In the genomic region with DNA sequence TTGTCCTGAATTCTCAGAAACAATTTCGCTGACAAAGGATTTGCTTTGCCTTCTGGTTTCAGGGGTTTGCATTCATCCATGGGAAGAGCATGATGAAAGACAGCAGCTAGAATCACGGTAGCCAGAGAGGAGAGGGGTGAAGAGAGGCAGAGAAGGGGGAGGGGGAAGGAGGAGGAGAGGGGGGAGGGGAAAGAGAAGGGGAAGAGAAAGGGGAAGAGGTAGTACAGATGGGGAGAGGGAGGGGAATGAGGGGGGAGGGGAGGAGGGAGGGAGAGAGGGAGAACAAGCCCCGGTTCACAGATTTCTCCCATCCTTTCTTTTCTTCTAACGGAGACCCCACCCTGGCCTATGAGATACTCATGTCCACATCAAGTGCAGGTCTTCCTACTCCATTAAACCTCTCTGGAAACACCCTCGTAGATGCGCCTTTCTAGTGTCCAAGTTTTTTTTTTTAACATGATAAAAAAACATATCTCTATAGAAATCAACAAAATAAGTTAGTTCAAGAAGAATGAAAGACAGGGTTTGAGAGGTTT, we compare ENCODE assay signal across 12 mouse cellular contexts.
DNase-seq lines count a peak whose midpoint lies in the region; ATAC-seq and TF ChIP-seq lines count a peak whose summit lies in the region.
"Had no signal": no experiment of that assay in that cellular context is flagged by ENCODE, and none has a peak within 500 bp of the region (broad histone marks: within the 10 kb centered on the region; RNA-seq: fewer than 3 reads in every experiment).

No protein-coding gene starts in this region.

- peak overlapping the region; percentile 71; the same call in 1 of the 2 replicates for H3K27ac ChIP-seq in stomach, embryonic 14.5 days (ENCODE audit: low read length)
- H3K27ac ChIP-seq in stomach, postnatal 0 days (replicated peaks), result no peak overlapping the region; the same call in 1 of the 2 replicates
- H3K27ac ChIP-seq in midbrain, embryonic 10.5 days (replicated peaks), result peak overlapping the region; percentile 79
- peak overlapping the region; percentile 79 for H3K27ac ChIP-seq in stomach, embryonic 16.5 days (ENCODE audit: low read length)

- no peak for ATAC-seq in stomach, embryonic 14.5 days (ENCODE audit: insufficient number of reproducible peaks, insufficient read depth, low FRiP score, low read depth)
- no peak for ATAC-seq in stomach, postnatal 0 days (ENCODE audit: low FRiP score, low TSS enrichment)
- no peak for ATAC-seq in stomach, embryonic 16.5 days (ENCODE audit: insufficient read depth, low FRiP score)

- intact Hi-C loops in heart, postnatal 25 days (cut with DNase I), result no loop called here

- H3K4me2 ChIP-seq in stomach, embryonic 14.5 days (replicated peaks; ENCODE audit: low read depth, low read length), result no peak overlapping the region; the same call in 1 of the 2 replicates
- no peak overlapping the region for H3K4me2 ChIP-seq in stomach, postnatal 0 days (replicated peaks; ENCODE audit: low read depth)
- H3K4me2 ChIP-seq in stomach, embryonic 16.5 days (ENCODE audit: low read depth, low read length), result no peak overlapping the region

- no peak for TF ChIP-seq EP300 in stomach, postnatal 0 days (optimal IDR thresholded peaks at IDR 0.05)

- H3K36me3 ChIP-seq in stomach, embryonic 14.5 days (ENCODE audit: control insufficient read depth, insufficient read depth, low read length), result no peaks in the 10 kb centered on the region
- H3K36me3 ChIP-seq in stomach, postnatal 0 days (ENCODE audit: control insufficient read depth, insufficient read depth, low read length), result no peaks in the 10 kb centered on the region
- H3K36me3 ChIP-seq in midbrain, embryonic 10.5 days, result no peaks in the 10 kb centered on the region
- H3K36me3 ChIP-seq in stomach, embryonic 16.5 days (ENCODE audit: control insufficient read depth, insufficient read depth, low read length), result no peaks in the 10 kb centered on the region

- 52% methylated on average over 6 of the region's 6 CpGs for WGBS in stomach, embryonic 14.5 days
- WGBS in stomach, postnatal 0 days, result 50% methylated on average over 6 of the region's 6 CpGs
- 25% methylated on average over 6 of the region's 6 CpGs for WGBS in midbrain, embryonic 10.5 days
- WGBS in stomach, embryonic 16.5 days, result 54% methylated on average over 6 of the region's 6 CpGs
- 56% methylated on average over 6 of the region's 6 CpGs for WGBS in lung, adult 2 months

- H3K4me1 ChIP-seq in stomach, embryonic 14.5 days (ENCODE audit: control insufficient read depth, insufficient read depth, low read length), result peaks cover 11% of the 10 kb centered on the region
- no peaks in the 10 kb centered on the region for H3K4me1 ChIP-seq in stomach, postnatal 0 days (replicated peaks; ENCODE audit: control insufficient read depth, insufficient read depth)
- peaks cover 46% of the 10 kb centered on the region for H3K4me1 ChIP-seq in midbrain, embryonic 10.5 days
- H3K4me1 ChIP-seq in stomach, embryonic 16.5 days (ENCODE audit: control insufficient read depth, insufficient read depth, low read length), result peaks cover 14% of the 10 kb centered on the region
- H3K4me1 ChIP-seq in lung, adult 2 months (ENCODE audit: control insufficient read depth, insufficient read depth, low read length), result no peaks in the 10 kb centered on the region

- H3K4me3 ChIP-seq in stomach, embryonic 14.5 days (ENCODE audit: low read depth, low read length), result no peak overlapping the region
- no peak overlapping the region for H3K4me3 ChIP-seq in stomach, postnatal 0 days (ENCODE audit: low read depth, low read length)
- peak overlapping the region; percentile 31 for H3K4me3 ChIP-seq in midbrain, embryonic 10.5 days
- H3K4me3 ChIP-seq in stomach, embryonic 16.5 days (replicated peaks; ENCODE audit: low read length), result no peak overlapping the region
- H3K4me3 ChIP-seq in lung, adult 2 months (replicated peaks; ENCODE audit: extremely low read depth, low read depth, low read length), result no peak overlapping the region
- H3K4me3 ChIP-seq: megakaryocyte, embryonic 14.5 days had no signal

- no peaks in the 10 kb centered on the region for H3K9me3 ChIP-seq in stomach, embryonic 14.5 days (ENCODE audit: control insufficient read depth, low read depth, low read length)
- H3K9me3 ChIP-seq in stomach, postnatal 0 days (ENCODE audit: control insufficient read depth, low read length), result no peaks in the 10 kb centered on the region
- H3K9me3 ChIP-seq in midbrain, embryonic 10.5 days (replicated peaks), result no peaks in the 10 kb centered on the region
- H3K9me3 ChIP-seq in stomach, embryonic 16.5 days (replicated peaks; ENCODE audit: control insufficient read depth, low read length), result no peaks in the 10 kb centered on the region
- H3K9me3 ChIP-seq: megakaryocyte, embryonic 14.5 days had no signal

- DNase-seq in heart, adult 11 months, result peak; percentile 64
- no peak for DNase-seq in heart, postnatal 25 days (ENCODE audit: low spot score)
- no peak for DNase-seq in stomach, postnatal 0 days (ENCODE audit: low spot score)
- DNase-seq in midbrain, embryonic 10.5 days (ENCODE audit: low spot score), result no peak
- no peak for DNase-seq in urinary bladder, postnatal 36 days (ENCODE audit: low spot score in 2 of 2)
- no peak for DNase-seq in lung, adult 2 months
- DNase-seq: B cell, adult 2 months; kidney, adult 9 months; thymus, adult 18-20 months had no signal

- H3K27me3 ChIP-seq in stomach, embryonic 14.5 days (ENCODE audit: control insufficient read depth, insufficient read depth, low read length), result no peaks in the 10 kb centered on the region
- H3K27me3 ChIP-seq in stomach, postnatal 0 days (ENCODE audit: control insufficient read depth, insufficient read depth, low read length), result no peaks in the 10 kb centered on the region; the same call in 1 of the 2 replicates
- H3K27me3 ChIP-seq in midbrain, embryonic 10.5 days (ENCODE audit: low read depth, poor library complexity, severe bottlenecking), result peaks cover 68% of the 10 kb centered on the region
- H3K27me3 ChIP-seq in stomach, embryonic 16.5 days (ENCODE audit: control insufficient read depth, insufficient read depth, low read length), result no peaks in the 10 kb centered on the region

- no peak for TF ChIP-seq CTCF in stomach, postnatal 0 days (IDR thresholded peaks at IDR 0.05; ENCODE audit: low read depth)
- TF ChIP-seq CTCF in lung, adult 2 months (IDR thresholded peaks at IDR 0.05; ENCODE audit: insufficient read depth, low read length), result no peak

- no peak for TF ChIP-seq POLR2A in lung, adult 2 months (IDR thresholded peaks at IDR 0.05; ENCODE audit: borderline replicate concordance, extremely low read depth, low read depth, low read length)

- H3K9ac ChIP-seq in stomach, embryonic 14.5 days (replicated peaks; ENCODE audit: low read depth, low read length), result no peak overlapping the region
- no peak overlapping the region for H3K9ac ChIP-seq in stomach, postnatal 0 days (ENCODE audit: low read length)
- H3K9ac ChIP-seq in stomach, embryonic 16.5 days (ENCODE audit: low read length), result no peak overlapping the region; the same call in 1 of the 2 replicates
